Mouse (Mus musculus) brain, adult 2 months (tissue): ENCODE data around the gene Fbln1.

Source experiments
- DNase-seq: peaks from one replicate; pipeline ENCODE4 v3.0.0; 2011; ENCODE audit warnings: low read depth, low spot score

The Fbln1 gene

GRCm38 (mm10) chr15:85238821-85239745 is 33.3 kb downstream of the Fbln1 start:
- DNase-seq, result no peak

DNA sequence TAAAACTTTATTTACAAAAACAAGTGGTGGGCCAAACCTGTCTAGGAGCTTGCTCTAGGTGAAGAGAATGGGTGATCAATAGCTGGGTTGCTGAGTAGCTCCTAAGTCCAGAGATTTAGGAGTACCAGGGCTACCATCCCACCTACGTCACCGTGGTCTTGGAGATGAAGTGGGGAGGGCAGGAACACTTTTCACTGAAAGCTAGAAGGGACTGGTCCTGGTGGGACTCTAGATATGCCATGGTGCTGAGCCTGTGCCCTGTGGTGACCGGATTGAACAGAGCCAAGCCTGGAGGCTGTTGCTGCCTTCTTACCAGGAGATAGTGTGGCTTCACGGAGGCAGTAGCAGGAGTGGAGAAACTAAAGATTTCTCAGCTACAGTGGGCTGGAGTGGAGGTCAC is 34.3 kb downstream of the Fbln1 start:
- no peak for DNase-seq

GRCm38 (mm10) chr15:85241856-85242255 is 36.1 kb downstream of the Fbln1 start:
- DNase-seq, result no peak

GRCm38 (mm10) chr15:85244414-85245161 is 38.8 kb downstream of the Fbln1 start:
- DNase-seq, result no peak

DNA sequence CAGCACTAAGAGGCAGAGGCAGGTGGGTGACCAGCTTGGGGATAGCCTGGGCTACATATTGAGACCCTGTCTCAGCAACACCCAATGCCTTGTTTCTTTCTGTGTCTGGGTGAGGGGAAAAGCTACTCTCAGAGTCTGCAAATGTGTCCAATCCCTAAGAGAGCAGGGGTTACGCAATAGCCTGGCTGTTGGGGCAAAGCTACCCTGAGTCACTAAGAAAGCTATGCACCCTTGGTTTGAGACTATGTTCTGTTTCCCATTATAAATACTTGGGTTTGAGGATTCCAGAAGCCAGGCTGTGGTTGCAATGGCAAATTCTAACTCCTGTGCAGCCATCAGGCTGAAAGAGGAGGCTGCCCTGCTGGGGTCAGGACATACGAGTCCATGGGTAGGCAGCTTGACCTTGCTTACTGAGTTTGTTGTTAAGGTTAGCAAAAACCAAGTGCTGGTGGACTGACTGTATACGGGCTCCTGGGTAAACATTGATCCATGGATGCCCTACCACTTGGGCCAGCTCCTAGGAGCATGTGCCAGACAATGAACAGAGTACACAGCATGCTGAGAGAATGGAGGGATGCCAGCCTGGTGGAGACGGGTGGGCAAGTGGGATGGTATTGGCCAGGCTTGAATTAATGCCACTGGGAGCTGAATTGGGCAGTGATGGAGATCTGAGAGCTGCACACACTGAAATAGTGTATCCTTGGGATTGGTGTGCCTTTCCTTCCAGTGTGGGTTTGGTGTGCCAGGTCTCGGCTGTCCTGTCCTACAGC is 39.7 kb downstream of the Fbln1 start:
- no peak for DNase-seq

GRCm38 (mm10) chr15:85246016-85246415 is 40.3 kb downstream of the Fbln1 start:
- DNase-seq, result no peak

DNA sequence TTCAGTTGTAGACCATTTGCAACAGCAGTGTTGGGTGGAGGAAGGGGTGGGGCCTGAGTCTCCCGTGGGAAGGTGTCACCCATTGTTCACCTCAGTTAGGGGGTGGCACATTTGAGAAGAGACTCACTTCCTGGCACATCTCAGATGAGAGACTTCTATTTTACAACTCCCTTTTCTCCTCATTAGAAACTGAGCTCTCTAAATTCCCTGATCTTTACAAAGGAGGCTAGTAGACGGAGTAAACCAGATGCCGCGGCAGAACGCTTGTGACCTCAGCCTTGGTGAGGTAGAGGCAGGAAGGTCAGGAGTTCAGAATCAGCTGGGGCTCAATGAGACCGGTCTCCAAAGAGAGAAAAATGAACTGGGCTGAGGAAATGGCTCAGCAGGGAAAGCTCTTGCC is 41.2 kb downstream of the Fbln1 start:
- DNase-seq, result no peak

GRCm38 (mm10) chr15:85248311-85248710 is 42.6 kb downstream of the Fbln1 start:
- no peak for DNase-seq

DNA sequence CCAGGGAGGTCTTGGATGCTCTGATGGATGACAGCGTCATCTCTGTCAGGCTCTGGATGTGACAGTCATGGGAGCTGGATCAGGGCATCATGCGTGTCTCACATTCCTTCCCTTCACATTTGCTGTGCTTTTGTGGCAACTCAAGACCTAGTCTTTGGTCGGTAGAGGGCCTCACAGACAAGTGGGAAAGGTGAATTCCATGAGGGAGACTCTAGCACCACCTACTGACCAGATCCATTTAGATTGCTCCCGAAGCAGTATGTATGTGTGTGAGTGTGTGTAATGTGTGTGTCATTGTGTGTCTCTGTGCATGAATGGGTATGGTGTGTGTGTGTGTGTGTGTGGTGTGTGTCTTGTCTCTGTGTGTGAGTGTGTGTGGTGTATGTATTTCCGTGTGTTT is 43.5 kb downstream of the Fbln1 start:
- peak; percentile 93 for DNase-seq

GRCm38 (mm10) chr15:85250436-85250835 is 44.7 kb downstream of the Fbln1 start:
- DNase-seq, result no peak

GRCm38 (mm10) chr15:85252476-85252875 is 46.7 kb downstream of the Fbln1 start:
- no peak for DNase-seq

DNA sequence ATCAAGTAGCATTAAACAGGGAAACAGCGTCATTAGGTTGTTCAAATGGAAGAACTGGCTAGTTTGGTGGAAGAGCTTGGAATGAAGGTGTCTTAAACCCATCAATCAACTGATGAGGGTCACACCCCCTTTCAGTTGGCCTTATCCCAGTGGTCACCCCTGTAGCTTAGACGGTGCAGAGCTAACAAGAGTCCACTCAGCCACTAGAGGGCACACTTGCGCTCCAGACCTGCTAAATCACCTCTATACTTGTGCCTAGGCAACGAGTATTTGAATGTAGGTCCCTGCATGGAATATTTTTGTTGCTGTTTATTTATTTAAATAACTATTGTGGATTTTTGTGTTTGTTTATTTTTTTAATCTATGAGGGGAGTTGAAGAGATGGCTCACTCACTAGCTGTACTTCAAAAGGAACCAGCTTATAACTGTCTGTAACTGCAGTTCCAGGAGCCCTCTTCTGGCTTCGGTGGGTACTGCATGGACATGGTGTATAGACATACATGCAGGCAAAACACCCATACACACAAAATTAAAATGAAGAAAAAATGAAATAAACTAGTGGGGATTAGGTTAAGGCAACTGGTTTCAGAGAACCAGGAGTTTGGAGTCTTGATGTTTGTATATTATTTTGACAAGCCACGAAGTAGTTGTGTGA is 52.2 kb downstream of the Fbln1 start:
- DNase-seq, result peak; percentile 39

DNA sequence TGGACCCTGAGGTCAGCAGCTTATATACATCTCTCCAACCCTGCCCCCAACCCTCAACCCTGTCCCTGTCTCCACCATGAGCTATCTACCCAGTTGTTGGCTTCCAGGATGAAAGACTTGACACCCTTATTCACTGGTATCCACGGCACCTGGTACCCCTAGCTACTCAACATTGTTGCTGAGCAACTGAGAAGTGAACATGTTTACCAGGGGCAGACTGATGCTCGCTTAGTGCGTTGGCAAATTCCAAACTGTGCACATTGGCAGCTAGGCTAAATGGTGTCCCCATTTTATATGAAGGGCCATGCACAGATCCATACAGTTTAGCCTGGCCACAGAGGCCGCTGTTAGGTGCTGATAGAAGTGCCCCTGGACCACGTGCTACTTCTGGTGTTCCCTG is 57.1 kb downstream of the Fbln1 start:
- no peak for DNase-seq

DNA sequence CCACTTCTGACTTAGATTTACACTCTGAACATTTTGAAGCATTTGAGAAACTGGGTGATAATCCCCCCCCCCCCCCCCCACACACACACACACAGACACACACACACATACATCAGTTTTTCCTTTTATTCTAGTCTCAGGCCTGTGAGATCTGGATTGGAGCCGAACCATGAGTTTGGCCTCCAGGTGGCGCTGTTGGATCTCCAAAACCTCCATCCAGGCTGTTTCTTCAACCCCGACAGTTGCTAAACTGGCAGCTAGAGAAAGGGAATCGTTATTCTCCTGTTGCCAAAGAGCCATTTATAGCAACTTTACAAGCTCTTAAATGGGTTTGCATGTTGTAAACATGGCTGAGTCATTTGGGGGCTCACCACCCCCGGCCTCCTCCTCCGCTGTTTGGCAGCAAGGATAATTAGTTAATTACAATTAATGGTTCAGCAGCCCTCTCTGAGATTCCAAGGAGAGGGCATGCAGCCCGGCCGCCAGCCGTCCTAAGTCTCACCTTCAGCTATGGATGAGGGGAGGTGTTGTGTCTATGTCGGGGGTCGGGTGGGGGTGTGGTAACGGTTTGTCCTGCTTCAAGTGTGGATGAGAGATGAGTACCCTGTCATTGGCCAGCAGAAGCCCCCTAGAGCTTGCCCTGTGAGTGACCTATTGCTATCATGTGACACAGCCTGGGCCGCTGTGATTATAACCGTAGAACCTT is 61.1 kb downstream of the Fbln1 start:
- DNase-seq, result peak; percentile 91

DNA sequence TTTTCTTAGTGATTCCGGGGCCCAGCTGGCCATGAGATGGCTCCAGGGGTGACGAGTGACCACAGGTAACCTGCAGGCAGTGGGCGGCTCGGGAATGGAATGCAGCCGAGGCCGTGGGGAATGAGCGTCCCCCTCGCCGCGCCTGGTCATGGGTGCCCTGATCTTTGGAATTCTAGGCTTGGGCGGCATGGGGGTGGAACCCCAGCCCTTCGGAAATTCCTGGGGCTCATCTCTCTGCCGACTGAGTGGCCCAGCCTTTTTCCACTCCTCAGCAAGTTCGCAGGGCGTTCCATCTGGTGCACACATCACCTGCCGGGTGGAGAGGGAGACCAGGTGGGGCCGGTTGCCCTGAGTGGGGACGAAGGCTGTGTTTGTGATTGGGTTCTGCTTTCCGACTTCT is 62.1 kb downstream of the Fbln1 start:
- DNase-seq, result no peak

DNA sequence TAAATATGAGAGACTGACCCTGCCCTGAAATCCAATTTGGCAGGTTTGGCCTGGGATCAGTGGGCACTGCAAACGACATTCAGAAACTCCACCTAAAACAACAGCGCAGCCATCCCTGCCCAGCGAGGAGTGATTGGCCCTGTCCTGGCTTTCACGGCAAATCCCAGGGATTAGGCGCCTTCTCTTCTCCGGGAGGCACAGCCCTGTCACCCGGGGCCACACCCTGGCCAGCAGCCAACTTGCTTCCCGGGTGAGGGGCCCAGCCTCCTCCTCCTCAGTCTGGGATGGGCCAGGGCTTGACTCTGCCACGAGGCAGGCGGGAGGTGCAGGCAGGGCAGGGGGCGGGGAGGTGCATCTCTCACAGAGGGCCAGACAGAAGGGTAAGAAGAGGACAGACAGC is 67.2 kb downstream of the Fbln1 start:
- no peak for DNase-seq

GRCm38 (mm10) chr15:85277221-85277620 is 71.5 kb downstream of the Fbln1 start:
- no peak for DNase-seq

- DNase-seq, result no peak
These were observed 73.2 kb downstream of the Fbln1 start for GRCm38 (mm10) chr15:85278986-85279385.

DNA sequence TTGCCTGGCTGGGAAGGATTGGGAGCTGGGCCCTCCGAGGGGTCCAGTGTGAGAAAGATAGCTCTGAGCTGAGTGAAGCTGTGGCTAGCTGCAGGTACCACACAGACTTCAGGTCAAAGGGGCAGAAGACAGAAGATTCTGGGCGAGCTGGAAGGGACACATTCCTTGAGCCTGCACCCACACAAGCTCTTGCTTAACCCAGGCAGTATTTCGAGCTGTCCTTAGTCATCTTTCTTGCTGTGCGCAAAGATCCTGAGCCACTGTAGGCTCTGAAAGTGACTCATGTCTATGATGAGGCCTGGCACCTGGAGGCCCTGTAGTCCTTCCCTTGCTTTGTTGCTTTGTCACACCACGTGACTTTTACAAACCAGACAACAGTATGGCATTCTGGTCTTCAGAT is 76.3 kb downstream of the Fbln1 start:
- peak; percentile 68 for DNase-seq

DNA sequence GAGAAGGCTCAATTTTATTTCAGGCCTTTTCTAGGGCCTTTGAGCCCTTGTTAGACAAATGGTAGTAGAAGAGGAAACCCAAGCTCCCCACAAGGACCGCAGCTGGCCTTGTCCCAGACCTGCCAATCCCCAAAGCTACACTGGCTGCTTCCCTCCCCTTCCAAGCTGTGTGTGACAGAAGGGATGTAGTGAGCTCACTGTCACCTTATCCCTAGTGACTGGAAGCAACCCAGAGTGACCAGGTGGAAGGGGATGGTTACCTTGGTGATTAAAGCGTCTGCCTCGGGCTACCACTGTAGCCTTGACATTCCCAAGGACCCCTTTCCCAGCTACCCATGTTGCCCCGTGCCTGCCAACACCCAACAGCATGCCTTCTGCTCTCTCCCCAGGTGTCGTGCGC is 78.9 kb downstream of the Fbln1 start:
- DNase-seq, result no peak

DNA sequence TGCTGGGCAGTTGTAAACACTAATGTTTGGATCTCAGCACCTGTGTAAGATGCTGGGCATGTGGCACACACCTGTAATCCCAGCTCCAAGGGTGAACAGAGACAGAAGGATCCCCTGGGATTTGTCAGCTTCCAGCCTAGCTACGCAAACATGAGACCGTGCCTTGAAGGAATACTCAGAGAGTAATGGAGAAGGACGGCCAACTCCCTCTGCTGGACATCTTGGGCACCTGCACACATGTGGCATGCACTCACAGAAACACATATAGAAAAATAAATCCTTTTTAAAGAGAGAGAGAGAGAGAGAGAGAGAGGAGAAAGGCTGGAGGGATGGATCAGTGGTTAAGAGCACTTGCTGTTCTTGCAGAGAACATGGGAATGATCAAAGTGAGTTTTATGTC is 88.9 kb downstream of the Fbln1 start:
- DNase-seq, result no peak
